Mouse (Mus musculus): Measurements from ENCODE around the gene Gmpr. TPM values are rescaled to one million over a fixed set of nuclear protein-coding genes. Genes with fewer than 3 reads are reported as not detected.

Gmpr gene
- polyA plus RNA-seq, 1 experiment, result 296 TPM

GRCm38 (mm10) chr13:45537110-45537509 is 29.9 kb downstream of the Gmpr start:
- TF ChIP-seq GATA1 (IDR thresholded peaks at IDR 0.05; ENCODE audit: borderline replicate concordance, low read length) (no peak), FLI1 (IDR thresholded peaks at IDR 0.05; ENCODE audit: low read length) (no peak)
- Histone ChIP-seq H3K4me3 (replicated peaks) (no peak overlapping the region), H3K9me3 (no peaks in the 10 kb centered on the region), H3K27me3 (replicated peaks) (no peaks in the 10 kb centered on the region), H3K4me1 (peaks cover 57% of the 10 kb centered on the region), H3K36me3 (replicated peaks; ENCODE audit: low read length) (peaks cover 96% of the 10 kb centered on the region)

GRCm38 (mm10) chr13:45538091-45538490 is 30.8 kb downstream of the Gmpr start:
- H3K9me3 ChIP-seq, result no peaks in the 10 kb centered on the region
- H3K27me3 ChIP-seq (replicated peaks), result no peaks in the 10 kb centered on the region
- H3K36me3 ChIP-seq (replicated peaks; ENCODE audit: low read length), result peaks cover 96% of the 10 kb centered on the region
- TF ChIP-seq GATA1 (IDR thresholded peaks at IDR 0.05; ENCODE audit: borderline replicate concordance, low read length), result no peak
- peaks cover 51% of the 10 kb centered on the region for H3K4me1 ChIP-seq
- H3K4me3 ChIP-seq (replicated peaks), result peak overlapping the region; percentile 24

- Histone ChIP-seq H3K4me1 (peaks cover 47% of the 10 kb centered on the region), H3K36me3 (replicated peaks; ENCODE audit: low read length) (peaks cover 96% of the 10 kb centered on the region), H3K9me3 (no peaks in the 10 kb centered on the region), H3K4me3 (replicated peaks) (peak overlapping the region; percentile 62), H3K27me3 (replicated peaks) (no peaks in the 10 kb centered on the region)
- TF ChIP-seq FLI1 (IDR thresholded peaks at IDR 0.05; ENCODE audit: low read length) (no peak), GATA1 (IDR thresholded peaks at IDR 0.05; ENCODE audit: borderline replicate concordance, low read length) (no peak)
Observed at GRCm38 (mm10) chr13:45538532-45539204, 31.4 kb downstream of the Gmpr start.

GRCm38 (mm10) chr13:45539205-45539568 is 31.9 kb downstream of the Gmpr start:
- Histone ChIP-seq H3K9me3 (no peaks in the 10 kb centered on the region), H3K4me1 (peaks cover 44% of the 10 kb centered on the region), H3K36me3 (replicated peaks; ENCODE audit: low read length) (peaks cover 98% of the 10 kb centered on the region), H3K27me3 (replicated peaks) (no peaks in the 10 kb centered on the region), H3K4me3 (replicated peaks) (no peak overlapping the region)
- TF ChIP-seq FLI1 (IDR thresholded peaks at IDR 0.05; ENCODE audit: low read length) (no peak), GATA1 (IDR thresholded peaks at IDR 0.05; ENCODE audit: borderline replicate concordance, low read length) (no peak)

GRCm38 (mm10) chr13:45545974-45546373 is 38.7 kb downstream of the Gmpr start:
- peaks cover 97% of the 10 kb centered on the region for H3K36me3 ChIP-seq (replicated peaks; ENCODE audit: low read length)
- H3K4me3 ChIP-seq (replicated peaks), result no peak overlapping the region
- H3K4me1 ChIP-seq, result peaks cover 50% of the 10 kb centered on the region
- no peak for TF ChIP-seq FLI1 (IDR thresholded peaks at IDR 0.05; ENCODE audit: low read length)
- no peak for TF ChIP-seq GATA1 (IDR thresholded peaks at IDR 0.05; ENCODE audit: borderline replicate concordance, low read length)
- H3K9me3 ChIP-seq, result no peaks in the 10 kb centered on the region
- no peaks in the 10 kb centered on the region for H3K27me3 ChIP-seq (replicated peaks)

- Histone ChIP-seq H3K36me3 (replicated peaks; ENCODE audit: low read length) (peaks cover 91% of the 10 kb centered on the region), H3K4me1 (peaks cover 50% of the 10 kb centered on the region), H3K27me3 (replicated peaks) (no peaks in the 10 kb centered on the region), H3K9me3 (no peaks in the 10 kb centered on the region), H3K4me3 (replicated peaks) (no peak overlapping the region)
- no peak for TF ChIP-seq FLI1 (IDR thresholded peaks at IDR 0.05; ENCODE audit: low read length)
- no peak for TF ChIP-seq GATA1 (IDR thresholded peaks at IDR 0.05; ENCODE audit: borderline replicate concordance, low read length)
Observed at GRCm38 (mm10) chr13:45546946-45547345, 39.7 kb downstream of the Gmpr start.

- no peak overlapping the region for H3K4me3 ChIP-seq (replicated peaks)
- H3K27me3 ChIP-seq (replicated peaks), result no peaks in the 10 kb centered on the region
- peaks cover 89% of the 10 kb centered on the region for H3K36me3 ChIP-seq (replicated peaks; ENCODE audit: low read length)
- no peaks in the 10 kb centered on the region for H3K9me3 ChIP-seq
- peaks cover 47% of the 10 kb centered on the region for H3K4me1 ChIP-seq
- no peak for TF ChIP-seq FLI1 (IDR thresholded peaks at IDR 0.05; ENCODE audit: low read length)
- no peak for TF ChIP-seq GATA1 (IDR thresholded peaks at IDR 0.05; ENCODE audit: borderline replicate concordance, low read length)
Observed at GRCm38 (mm10) chr13:45547549-45547948, 40.3 kb downstream of the Gmpr start.

GRCm38 (mm10) chr13:45553674-45554073 is 46.4 kb downstream of the Gmpr start:
- no peaks in the 10 kb centered on the region for H3K27me3 ChIP-seq (replicated peaks)
- no peaks in the 10 kb centered on the region for H3K9me3 ChIP-seq
- peaks cover 6% of the 10 kb centered on the region; the same call in 1 of the 2 replicates for H3K4me1 ChIP-seq
- no peak overlapping the region for H3K4me3 ChIP-seq (replicated peaks)
- no peak for TF ChIP-seq FLI1 (IDR thresholded peaks at IDR 0.05; ENCODE audit: low read length)
- no peak for TF ChIP-seq GATA1 (IDR thresholded peaks at IDR 0.05; ENCODE audit: borderline replicate concordance, low read length)
- peaks cover 71% of the 10 kb centered on the region for H3K36me3 ChIP-seq (replicated peaks; ENCODE audit: low read length)

- peaks cover 52% of the 10 kb centered on the region for H3K36me3 ChIP-seq (replicated peaks; ENCODE audit: low read length)
- H3K9me3 ChIP-seq, result no peaks in the 10 kb centered on the region
- TF ChIP-seq FLI1 (IDR thresholded peaks at IDR 0.05; ENCODE audit: low read length) (no peak), GATA1 (IDR thresholded peaks at IDR 0.05; ENCODE audit: borderline replicate concordance, low read length) (no peak)
- H3K27me3 ChIP-seq (replicated peaks), result no peaks in the 10 kb centered on the region
- H3K4me3 ChIP-seq (replicated peaks), result no peak overlapping the region
- peaks cover 7% of the 10 kb centered on the region; the same call in 1 of the 2 replicates for H3K4me1 ChIP-seq
Observed at GRCm38 (mm10) chr13:45558367-45558766, 51.1 kb downstream of the Gmpr start.

- Histone ChIP-seq H3K27me3 (replicated peaks) (no peaks in the 10 kb centered on the region), H3K4me1 (peaks cover 7% of the 10 kb centered on the region; the same call in 1 of the 2 replicates), H3K9me3 (no peaks in the 10 kb centered on the region), H3K36me3 (replicated peaks; ENCODE audit: low read length) (peaks cover 43% of the 10 kb centered on the region), H3K4me3 (replicated peaks) (no peak overlapping the region)
- TF ChIP-seq GATA1 (IDR thresholded peaks at IDR 0.05; ENCODE audit: borderline replicate concordance, low read length) (no peak), FLI1 (IDR thresholded peaks at IDR 0.05; ENCODE audit: low read length) (no peak)
Observed at GRCm38 (mm10) chr13:45559258-45559657, 52.0 kb downstream of the Gmpr start.
